Mouse (Mus musculus) stomach, postnatal 0 days (tissue): ENCODE results near the gene Adamts5. TPM values are rescaled to one million over a fixed set of nuclear protein-coding genes. Genes with fewer than 3 reads are reported as not detected.

Source experiments
- ATAC-seq: fragments of 200-750 bp; cut with Nextera tagmentation; 2 replicates; pipeline ENCODE4 v1.8.0; 2017; ENCODE audit not compliant: low FRiP score, low TSS enrichment
- DNase-seq: peaks from one replicate; pipeline ENCODE4 v3.0.0-alpha.2; 2016; ENCODE audit warnings: low spot score
- H3K27ac ChIP-seq: fragments of 300-500 bp; sonication (generic); replicated peaks from 2 replicates; pipeline ENCODE4 v1.5.1; 2014; ENCODE audit warnings: mild to moderate bottlenecking, control low read depth
- H3K27me3 ChIP-seq: fragments of 300-500 bp; sonication (generic); 2 replicates; pipeline ENCODE4 v1.6.1; 2014; ENCODE audit warnings: low read length; ENCODE audit not compliant: control insufficient read depth, insufficient read depth
- H3K36me3 ChIP-seq: fragments of 300-500 bp; sonication (generic); 2 replicates; pipeline ENCODE4 v1.6.1; 2014; ENCODE audit warnings: low read length, mixed read lengths; ENCODE audit not compliant: control insufficient read depth, insufficient read depth
- H3K4me1 ChIP-seq: fragments of 300-500 bp; sonication (generic); replicated peaks from 2 replicates; pipeline ENCODE4 v1.6.1; 2014; ENCODE audit warnings: antibody characterized with exemption; ENCODE audit not compliant: control insufficient read depth, insufficient read depth
- H3K4me2 ChIP-seq: fragments of 300-500 bp; sonication (generic); replicated peaks from 2 replicates; pipeline ENCODE4 v1.6.1; 2014; ENCODE audit warnings: low read depth, mild to moderate bottlenecking, control low read depth, moderate library complexity
- H3K4me3 ChIP-seq: fragments of 300-500 bp; sonication (generic); 2 replicates; pipeline ENCODE4 v1.5.1; 2014; ENCODE audit warnings: low read depth, low read length, control low read depth
- H3K9ac ChIP-seq: fragments of 300-500 bp; sonication (generic); 2 replicates; pipeline ENCODE4 v1.6.1; 2014; ENCODE audit warnings: mild to moderate bottlenecking, low read length, control low read depth, mixed read lengths
- H3K9me3 ChIP-seq: fragments of 300-500 bp; sonication (generic); 2 replicates; pipeline ENCODE4 v1.6.1; 2016; ENCODE audit warnings: low read length; ENCODE audit not compliant: control insufficient read depth
- CTCF ChIP-seq: IDR thresholded peaks from 2 replicates; pipeline ENCODE4 v1.5.1; 2016; ENCODE audit warnings: antibody characterized with exemption, low read depth, mild to moderate bottlenecking, moderate library complexity
- EP300 ChIP-seq: optimal IDR thresholded peaks from 2 replicates; pipeline ENCODE3; 2016; ENCODE audit warnings: antibody characterized with exemption
- WGBS: fragments of 180-500 bp; shearing (Covaris S2); extraction: QIAGEN DNeasy Blood & Tissue Kit; methylation state at CpG from one replicate; pipeline ENCODE4 v1.1.7; 2014; 5-methylcytosine and 5-hydroxymethylcytosine counted together
- polyA plus RNA-seq: library from polyadenylated mRNA; unstranded; fragments of >200 nt; fragmentation: Nextera tagmentation; extraction: Ambion mirVana; gene quantifications from 2 replicates; pipeline ENCODE4 v1.2.1, GENCODE M21; 2015

The Adamts5 gene
- polyA plus RNA-seq, 1 experiment from 2014 or later: 3.0 TPM

DNA sequence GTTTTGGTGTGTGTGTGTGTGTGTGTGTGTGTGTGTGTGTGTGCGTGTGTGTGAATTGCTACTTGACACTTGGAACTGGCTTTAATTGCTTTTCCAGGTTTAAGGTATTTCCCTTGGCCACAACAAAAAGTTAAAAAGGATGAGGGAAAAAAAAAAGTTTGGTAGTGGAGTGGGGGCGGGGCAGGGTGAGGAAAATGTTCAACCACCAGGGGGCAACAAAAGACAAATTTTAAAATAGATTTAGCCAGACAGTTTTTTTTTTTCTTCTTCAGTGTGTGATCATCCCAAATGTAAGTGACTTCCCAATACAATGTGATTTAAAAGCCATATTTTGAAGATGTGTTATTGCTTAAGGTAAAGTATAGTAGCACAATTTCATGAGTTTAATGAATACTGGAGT is 94.0 kb downstream of the Adamts5 start:
- H3K4me3 ChIP-seq: no peak overlapping the region
- H3K9me3 ChIP-seq: no peaks in the 10 kb centered on the region

DNA sequence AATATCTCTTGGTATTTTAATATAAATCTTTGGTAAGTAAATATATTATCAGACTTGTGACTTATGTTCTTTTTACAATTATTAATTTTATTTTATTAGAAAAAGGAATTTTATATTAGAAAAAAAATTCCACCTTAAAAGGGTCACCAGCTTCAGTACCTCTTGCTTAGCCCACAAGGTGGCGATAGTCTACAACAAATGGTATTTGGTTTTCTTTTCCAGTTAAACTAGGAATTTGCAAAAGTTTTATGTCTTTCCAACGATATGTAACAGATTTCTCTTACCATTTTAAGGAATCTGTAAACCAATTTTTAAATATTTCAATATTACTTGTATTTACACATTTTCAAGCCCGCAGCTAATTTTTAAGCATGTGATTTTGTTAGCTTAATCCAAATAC is 94.6 kb downstream of the Adamts5 start:
- 11% methylated on average over 3 of the region's 3 CpGs for WGBS
- Histone ChIP-seq H3K4me1 (no peaks in the 10 kb centered on the region), H3K4me3 (no peak overlapping the region), H3K9ac (no peak overlapping the region), H3K9me3 (no peaks in the 10 kb centered on the region), H3K36me3 (no peaks in the 10 kb centered on the region), H3K27ac (no peak overlapping the region), H3K4me2 (peak overlapping the region; percentile 27; the same call in 1 of the 2 replicates), H3K27me3 (no peaks in the 10 kb centered on the region)
- TF ChIP-seq EP300 (no peak), CTCF (peak; percentile 81)
- ATAC-seq (no peak), DNase-seq (peak; percentile 29)

More for the DNA sequence above, 94.0 kb downstream of the Adamts5 start:
- H3K4me1 ChIP-seq: no peaks in the 10 kb centered on the region
- ATAC-seq: no peak
- TF ChIP-seq CTCF (peak; percentile 73), EP300 (no peak)
- DNase-seq: peak; percentile 45
- no peak overlapping the region for H3K9ac ChIP-seq
- H3K4me2 ChIP-seq: peak overlapping the region; percentile 27; the same call in 1 of the 2 replicates
- no peak overlapping the region for H3K27ac ChIP-seq
- no peaks in the 10 kb centered on the region for H3K36me3 ChIP-seq
- no peaks in the 10 kb centered on the region for H3K27me3 ChIP-seq
- WGBS: 7% methylated on average over 2 of the region's 2 CpGs

Other genes starting within 250 kb of the Adamts5 start
- gene Adamts1, start 98.7 kb downstream of the Adamts5 start, polyA plus RNA-seq: 10.6 and 12.6 TPM in 2 replicates